Mouse (Mus musculus): Measurements from ENCODE around the gene Bbs9.

DNA sequence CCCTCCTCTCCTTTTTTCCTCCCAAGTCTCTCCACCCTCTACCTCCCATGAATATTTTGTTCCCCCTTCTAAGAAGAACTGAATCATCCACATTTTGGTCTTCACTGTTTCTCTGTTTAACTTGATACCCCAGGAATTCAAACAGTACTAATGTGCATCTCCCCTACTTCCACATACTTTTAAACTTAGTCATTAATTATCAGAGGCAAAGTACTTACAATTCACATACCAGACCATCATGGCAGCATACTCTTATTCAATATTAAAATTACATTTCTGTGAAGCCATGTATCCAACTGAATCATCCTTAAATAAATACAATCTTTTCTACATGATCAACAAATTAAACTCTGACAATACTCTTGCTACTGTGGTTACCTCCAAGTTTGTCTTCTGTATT lies 460.1 kb downstream of the Bbs9 start:
- TF ChIP-seq E2F4 (IDR thresholded peaks at IDR 0.05; ENCODE audit: insufficient replicate concordance, low read depth, low read length): no peak
- TF ChIP-seq POLR2A (IDR thresholded peaks at IDR 0.05; ENCODE audit: low read depth, low read length): no peak
